Mouse (Mus musculus) bone marrow, adult 2 months (tissue): Measurements from ENCODE around the gene Ick. TPM values are rescaled to one million over a fixed set of nuclear protein-coding genes. Genes with fewer than 3 reads are reported as not detected.
"Not testable (repeated sequence)": the region's sequence is repeated elsewhere in the genome, so short reads cannot be mapped to it uniquely, and the experiment has no call there.

Source experiments
- H3K27ac ChIP-seq: fragments of 200-500 bp; 2 replicates; pipeline ENCODE4 v1.5.1; 2012; ENCODE audit warnings: low read depth, mild to moderate bottlenecking, control low read depth, inconsistent platforms, low read length; ENCODE audit not compliant: control insufficient read depth, poor library complexity, insufficient read depth
- H3K4me1 ChIP-seq: fragments of 200-500 bp; 2 replicates; pipeline ENCODE4 v1.6.1; 2011; ENCODE audit warnings: low read length; ENCODE audit not compliant: control insufficient read depth, insufficient read depth
- H3K4me3 ChIP-seq: fragments of 200-500 bp; replicated peaks from 2 replicates; pipeline ENCODE3; 2011; ENCODE audit warnings: mild to moderate bottlenecking, low read depth, low read length, control low read depth; ENCODE audit not compliant: control insufficient read depth
- CTCF ChIP-seq: fragments of 200-500 bp; IDR thresholded peaks from 2 replicates; pipeline ENCODE4 v1.5.1; 2011; ENCODE audit warnings: low read length, control low read depth; ENCODE audit not compliant: control insufficient read depth, insufficient read depth
- POLR2A ChIP-seq: fragments of 200-500 bp; IDR thresholded peaks from 2 replicates; pipeline ENCODE4 v1.6.1; 2011; ENCODE audit warnings: low read depth, mild to moderate bottlenecking, control low read depth, low read length, borderline replicate concordance; ENCODE audit not compliant: control insufficient read depth
- WGBS: fragments of 180-500 bp; shearing (Covaris S2); methylation state at CpG from one replicate; pipeline ENCODE4 v1.1.7; 2018; 5-methylcytosine and 5-hydroxymethylcytosine counted together
- polyA plus RNA-seq: library from polyadenylated mRNA; stranded (reverse); fragments of >200 nt; gene quantifications from 2 replicates; pipeline ENCODE4 v1.2.4, GENCODE M21; 2011; ENCODE audit warnings: low replicate concordance; ENCODE audit not compliant: missing spikeins, insufficient read depth, insufficient read length

Gene Ick
- polyA plus RNA-seq, 1 experiment, result 6.5 TPM

DNA sequence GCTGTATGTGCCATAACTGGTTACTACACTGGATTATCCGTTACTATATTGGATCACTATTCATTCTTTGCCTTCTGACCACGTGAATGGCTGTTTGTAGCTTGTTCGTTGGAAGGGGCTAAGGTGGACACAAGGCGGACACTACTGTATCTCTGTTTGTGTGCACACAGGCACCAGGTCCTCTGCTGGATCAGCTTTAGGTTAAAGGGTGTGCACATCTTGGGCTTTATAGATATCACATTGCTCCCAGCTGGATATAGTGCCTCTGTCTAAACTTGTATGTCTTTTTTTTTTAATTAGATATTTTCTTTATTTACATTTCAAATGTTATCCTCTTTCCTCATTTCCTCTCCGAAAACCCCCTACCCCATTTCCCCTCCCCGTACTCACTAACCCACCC lies 56.5 kb downstream of the Ick start:
- no peak overlapping the region for H3K4me3 ChIP-seq
- WGBS, result 80% methylated on average over 6 of the region's 6 CpGs
- H3K27ac ChIP-seq, result no peak overlapping the region
- no peaks in the 10 kb centered on the region for H3K4me1 ChIP-seq
- TF ChIP-seq CTCF, result no peak
- TF ChIP-seq POLR2A, result no peak

DNA sequence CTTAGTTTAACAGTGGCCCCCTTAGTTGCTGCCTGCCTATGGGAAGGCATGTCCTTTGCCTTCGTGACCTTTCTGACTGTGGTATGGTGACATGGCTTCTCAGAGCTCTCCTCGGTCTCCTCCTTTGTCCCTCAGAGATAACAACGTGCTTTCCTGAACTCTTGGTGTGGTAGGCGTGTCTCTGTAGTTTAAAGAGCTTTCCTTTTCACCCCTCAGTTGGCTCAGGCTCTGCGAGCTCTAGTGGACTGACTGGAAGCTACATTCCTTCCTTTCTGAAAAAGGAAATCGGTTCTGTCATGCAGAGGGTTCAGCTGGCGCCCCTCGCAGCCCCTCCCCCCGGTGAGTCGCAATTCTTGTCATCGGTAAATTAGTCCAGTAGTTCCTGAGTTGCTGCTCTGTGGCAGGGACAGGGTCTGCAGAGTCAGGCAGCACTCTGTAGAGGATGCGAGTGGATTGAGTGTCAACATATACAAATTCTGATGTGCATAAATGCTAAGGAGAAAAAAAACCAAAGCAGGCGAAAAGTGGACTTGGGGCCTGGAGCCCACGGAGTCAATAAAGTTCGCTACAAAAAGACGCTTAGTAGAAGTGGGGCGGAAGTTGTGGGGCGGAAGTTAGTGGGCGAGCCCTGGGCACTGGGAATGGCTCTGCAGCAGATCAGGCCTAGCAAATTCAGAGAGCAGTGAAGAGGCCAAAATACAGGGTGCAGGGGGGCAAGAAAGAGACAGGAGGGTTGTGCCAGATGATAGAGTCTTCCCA lies 57.9 kb downstream of the Ick start:
- H3K4me3 ChIP-seq, result no peak overlapping the region
- H3K4me1 ChIP-seq, result no peaks in the 10 kb centered on the region
- WGBS, result 78% methylated on average over 19 of the region's 19 CpGs
- no peak for TF ChIP-seq POLR2A
- TF ChIP-seq CTCF, result no peak
- no peak overlapping the region for H3K27ac ChIP-seq

- Histone ChIP-seq H3K4me1 (no peaks in the 10 kb centered on the region), H3K4me3 (no peak overlapping the region), H3K27ac (no peak overlapping the region)
- WGBS, result 91% methylated on average over 19 of the region's 19 CpGs
- TF ChIP-seq CTCF (no peak), POLR2A (no peak)
Measured at GRCm38 (mm10) chr9:78167453-78167969, 58.5 kb downstream of the Ick start.

GRCm38 (mm10) chr9:78168864-78169263 lies 59.9 kb downstream of the Ick start:
- no peak overlapping the region for H3K27ac ChIP-seq
- TF ChIP-seq CTCF (no peak), POLR2A (no peak)
- WGBS, result 85% methylated on average over 6 of the region's 6 CpGs
- no peak overlapping the region for H3K4me3 ChIP-seq
- H3K4me1 ChIP-seq, result no peaks in the 10 kb centered on the region

GRCm38 (mm10) chr9:78174016-78174415 lies 65.0 kb downstream of the Ick start:
- TF ChIP-seq POLR2A (no peak), CTCF (no peak)
- WGBS, result 74% methylated on average over 1 of the region's 1 CpGs
- Histone ChIP-seq H3K27ac (no peak overlapping the region), H3K4me1 (no peaks in the 10 kb centered on the region), H3K4me3 (no peak overlapping the region)

GRCm38 (mm10) chr9:78174925-78175276 lies 65.9 kb downstream of the Ick start:
- not testable (repeated sequence) for H3K4me3 ChIP-seq, H3K27ac ChIP-seq, H3K4me1 ChIP-seq
- 49% methylated on average over 3 of the region's 3 CpGs for WGBS

DNA sequence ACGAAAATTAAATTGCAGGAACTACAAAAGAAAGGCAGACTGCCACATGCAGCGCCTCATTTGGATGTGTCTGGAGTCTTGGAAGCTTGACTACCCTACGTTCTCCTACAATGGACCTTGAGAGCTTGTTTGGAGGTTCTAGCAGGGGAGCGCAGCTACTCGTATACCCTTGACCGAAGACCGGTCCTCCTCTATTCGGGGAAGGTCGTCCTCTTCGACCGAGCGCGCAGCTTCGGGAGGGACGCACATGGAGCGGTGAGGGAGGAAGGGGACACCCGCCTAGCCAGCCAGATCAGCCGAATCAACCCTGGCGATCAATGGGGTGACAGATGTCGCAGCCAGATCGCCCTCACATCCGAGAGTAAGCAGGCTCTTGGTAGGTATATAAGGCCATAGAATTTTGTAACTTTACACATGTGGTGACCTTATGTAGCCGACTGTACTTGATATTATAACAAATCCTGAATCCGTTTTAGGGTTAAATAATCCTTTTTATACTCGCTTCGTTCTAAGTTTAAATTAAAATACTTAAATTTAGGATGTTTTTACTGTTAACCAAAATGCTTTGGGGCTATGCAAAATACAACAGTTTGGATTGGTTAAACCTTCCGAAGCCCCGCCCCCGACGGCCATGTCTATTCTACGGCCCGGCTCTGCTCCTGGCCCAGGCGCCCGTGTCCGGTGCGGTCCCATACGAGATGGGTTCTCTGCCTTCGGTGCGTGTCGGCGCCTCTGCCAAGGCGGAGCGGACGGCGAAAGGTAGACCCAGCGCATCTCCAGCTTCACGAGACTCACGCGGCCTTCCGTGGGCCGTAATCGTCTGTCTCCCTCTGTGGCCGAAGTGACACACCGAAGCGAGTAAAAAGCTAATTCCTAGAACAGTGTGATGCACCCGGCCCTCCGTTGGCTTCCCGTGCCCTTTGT lies 66.5 kb downstream of the Ick start:
- no peaks in the 10 kb centered on the region for H3K4me1 ChIP-seq
- H3K27ac ChIP-seq, result peak overlapping the region; percentile 95
- under 1% methylated on average over 56 of the region's 58 CpGs for WGBS
- TF ChIP-seq CTCF, result no peak
- TF ChIP-seq POLR2A, result peak; percentile 94; the same call in 1 of the 2 replicates
- H3K4me3 ChIP-seq, result peak overlapping the region; percentile 85

DNA sequence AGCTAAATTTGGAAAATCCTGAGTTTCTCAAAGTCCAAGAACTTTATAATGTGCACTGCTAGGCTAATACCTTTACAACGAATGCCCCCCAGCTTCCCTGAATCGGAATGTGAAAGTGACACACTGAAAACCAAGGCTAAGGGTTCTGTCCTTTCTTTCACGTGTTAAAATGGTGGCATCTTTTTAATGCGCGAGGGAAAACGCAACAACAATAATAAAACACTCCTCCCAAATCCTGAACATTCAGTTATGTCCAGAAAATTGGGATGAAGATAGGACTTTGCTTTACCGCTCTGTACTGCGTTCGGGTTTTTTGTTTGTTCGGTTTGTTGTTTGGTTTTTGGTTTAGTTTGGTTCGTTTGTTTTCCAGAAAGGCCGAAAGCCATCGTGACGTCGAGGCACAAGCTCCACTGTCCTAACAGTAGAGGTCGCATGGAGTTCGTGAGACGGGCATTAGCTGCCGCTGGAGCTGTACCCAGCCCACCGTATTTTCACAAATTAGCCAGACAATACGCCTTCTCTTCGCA lies 67.3 kb downstream of the Ick start:
- H3K4me1 ChIP-seq, result no peaks in the 10 kb centered on the region
- H3K4me3 ChIP-seq, result peak overlapping the region; percentile 85
- no peak for TF ChIP-seq POLR2A
- peak; percentile 78 for TF ChIP-seq CTCF
- H3K27ac ChIP-seq, result peak overlapping the region; percentile 95
- WGBS, result 1% methylated on average over 22 of the region's 22 CpGs
